Mouse (Mus musculus) ES-E14 (cell line): Measurements from ENCODE around the gene Dst.

Experiments
- CHD2 ChIP-seq: IDR thresholded peaks from 2 replicates; pipeline ENCODE4 v1.6.1; 2014; ENCODE audit warnings: mild to moderate bottlenecking, low read depth, low read length, inconsistent platforms
- HCFC1 ChIP-seq: IDR thresholded peaks from 2 replicates; pipeline ENCODE4 v1.6.1; 2012; ENCODE audit warnings: low read length, inconsistent platforms, borderline replicate concordance; ENCODE audit not compliant: insufficient read depth
- MAFK ChIP-seq: IDR thresholded peaks from 2 replicates; pipeline ENCODE4 v1.6.1; 2014; ENCODE audit warnings: mild to moderate bottlenecking, low read depth, low read length, inconsistent platforms; ENCODE audit not compliant: insufficient read depth
- ZC3H11A ChIP-seq: IDR thresholded peaks from 2 replicates; pipeline ENCODE4 v1.6.1; 2012; ENCODE audit warnings: low read depth, mild to moderate bottlenecking, inconsistent platforms, low read length, borderline replicate concordance
- ZNF384 ChIP-seq: IDR thresholded peaks from 2 replicates; pipeline ENCODE4 v1.6.1; 2012; ENCODE audit warnings: low read depth, low read length, inconsistent platforms

DNA sequence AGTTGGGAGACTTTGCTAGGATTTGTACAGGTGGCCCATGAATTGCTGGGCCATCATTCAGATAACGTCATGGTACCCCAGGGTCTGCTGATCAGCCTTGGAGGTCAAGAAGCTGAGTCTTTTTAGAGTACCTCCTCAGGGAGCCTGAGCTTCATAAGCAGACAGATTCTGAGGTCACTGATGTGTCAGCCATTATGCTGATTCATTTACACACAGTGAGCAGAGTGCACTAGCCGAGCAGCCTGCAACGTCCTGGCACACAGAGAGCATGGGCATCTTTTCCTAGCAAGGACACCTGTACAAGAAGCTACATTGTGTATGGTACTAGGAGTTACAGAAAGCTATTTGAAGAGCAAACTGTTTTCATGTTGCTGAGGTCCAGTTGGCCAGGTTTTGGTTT, 134.3 kb downstream of the Dst start:
- TF ChIP-seq HCFC1 = no peak
- no peak for TF ChIP-seq CHD2
- TF ChIP-seq ZNF384 = no peak
- no peak for TF ChIP-seq MAFK
- TF ChIP-seq ZC3H11A = no peak
